Mouse (Mus musculus) forebrain, embryonic 11.5 days (tissue): Measurements from ENCODE around the gene Cav2. TPM values are rescaled to one million over a fixed set of nuclear protein-coding genes. Genes with fewer than 3 reads are reported as not detected.

Experiments used
- ATAC-seq: fragments of 200-750 bp; cut with Nextera tagmentation; replicated peaks from 2 replicates; pipeline ENCODE4 v1.8.0; 2017; ENCODE audit warnings: moderate TSS enrichment; ENCODE audit not compliant: low FRiP score
- DNase-seq: peaks from one replicate; pipeline ENCODE4 v3.0.0-alpha.2; 2017; ENCODE audit warnings: low spot score
- H3K27ac ChIP-seq: fragments of 300-500 bp; sonication (generic); 2 replicates; pipeline ENCODE4 v1.5.1; 2014; ENCODE audit warnings: low read depth, low read length
- H3K27me3 ChIP-seq: fragments of 300-500 bp; sonication (generic); 2 replicates; pipeline ENCODE4 v1.6.1; 2014; ENCODE audit warnings: mild to moderate bottlenecking, low read length, mixed read lengths; ENCODE audit not compliant: control insufficient read depth, insufficient read depth
- H3K36me3 ChIP-seq: fragments of 300-500 bp; sonication (generic); 2 replicates; pipeline ENCODE4 v1.6.1; 2014; ENCODE audit warnings: mild to moderate bottlenecking, low read length, moderate library complexity, mixed read lengths; ENCODE audit not compliant: control insufficient read depth, insufficient read depth
- H3K4me1 ChIP-seq: fragments of 300-500 bp; sonication (generic); replicated peaks from 2 replicates; pipeline ENCODE4 v1.6.1; 2014; ENCODE audit warnings: low read length, mixed read lengths; ENCODE audit not compliant: control insufficient read depth, insufficient read depth
- H3K4me2 ChIP-seq: fragments of 300-500 bp; sonication (generic); 2 replicates; pipeline ENCODE4 v1.6.1; 2014; ENCODE audit warnings: low read depth, mild to moderate bottlenecking, low read length, moderate library complexity, mixed read lengths; ENCODE audit not compliant: severe bottlenecking
- H3K4me3 ChIP-seq: fragments of 300-500 bp; sonication (generic); 2 replicates; pipeline ENCODE4 v1.5.1; 2014; ENCODE audit warnings: low read depth, low read length
- H3K9ac ChIP-seq: fragments of 300-500 bp; sonication (generic); 2 replicates; pipeline ENCODE4 v1.6.1; 2014; ENCODE audit warnings: low read length
- H3K9me3 ChIP-seq: fragments of 300-500 bp; sonication (generic); 2 replicates; pipeline ENCODE4 v1.6.1; 2016; ENCODE audit warnings: low read length, mixed read lengths; ENCODE audit not compliant: control insufficient read depth
- WGBS: fragments of 180-500 bp; shearing (Covaris S2); extraction: QIAGEN DNeasy Blood & Tissue Kit; methylation state at CpG from one replicate; pipeline ENCODE4 v1.1.7; 2014; 5-methylcytosine and 5-hydroxymethylcytosine counted together
- polyA plus RNA-seq: library from polyadenylated mRNA; unstranded; fragments of >200 nt; fragmentation: Nextera tagmentation; extraction: Ambion mirVana; gene quantifications from 2 replicates; pipeline ENCODE4 v1.2.1, GENCODE M21; 2014

Gene Cav2
- polyA plus RNA-seq, 1 experiment from 2014 or later = 7.3 TPM

- H3K4me3 ChIP-seq = peak within 1 kb of the TSS; percentile 28
- under 1% methylated on average over 26 of the region's 26 CpGs for WGBS
These were observed 25.1 kb downstream of the Cav2 start, which contains the start of gene Cav1 for GRCm38 (mm10) chr6:17305954-17306601. Gene Cav1, plus strand, starts transcription at chr6:17306335.

GRCm38 (mm10) chr6:17306602-17307325 lies 25.8 kb downstream of the Cav2 start:
- Histone ChIP-seq H3K27me3 (peaks cover 13% of the 10 kb centered on the region), H3K4me2 (peak overlapping the region; percentile 62), H3K36me3 (no peaks in the 10 kb centered on the region), H3K4me1 (peaks cover 8% of the 10 kb centered on the region; the same call in 1 of the 2 replicates), H3K9ac (peak overlapping the region; percentile 43), H3K9me3 (no peaks in the 10 kb centered on the region), H3K27ac (no peak overlapping the region), H3K4me3 (peak overlapping the region; percentile 28)
- ATAC-seq (peak; percentile 49), DNase-seq (peak; percentile 61)
- under 1% methylated on average over 14 of the region's 19 CpGs for WGBS

More at GRCm38 (mm10) chr6:17305954-17306601, 25.1 kb downstream of the Cav2 start, which contains the start of gene Cav1:
- Histone ChIP-seq H3K36me3 (no peaks in the 10 kb centered on the region), H3K27me3 (peaks cover 13% of the 10 kb centered on the region), H3K9ac (peak within 1 kb of the TSS; percentile 43), H3K4me1 (peaks cover 8% of the 10 kb centered on the region; the same call in 1 of the 2 replicates), H3K9me3 (no peaks in the 10 kb centered on the region), H3K27ac (no peak within 1 kb of the TSS), H3K4me2 (peak within 1 kb of the TSS; percentile 62)
- peak; percentile 78 for ATAC-seq
- DNase-seq = peak; percentile 84

GRCm38 (mm10) chr6:17307461-17308115 lies 26.6 kb downstream of the Cav2 start:
- H3K4me3 ChIP-seq = peak overlapping the region; percentile 28
- 2% methylated on average over 31 of the region's 31 CpGs for WGBS
- H3K4me2 ChIP-seq = peak overlapping the region; percentile 62
- no peak overlapping the region for H3K27ac ChIP-seq
- no peaks in the 10 kb centered on the region for H3K36me3 ChIP-seq
- DNase-seq (peak; percentile 81), ATAC-seq (peak; percentile 81)
- no peaks in the 10 kb centered on the region for H3K9me3 ChIP-seq
- H3K4me1 ChIP-seq = peaks cover 8% of the 10 kb centered on the region; the same call in 1 of the 2 replicates
- H3K9ac ChIP-seq = peak overlapping the region; percentile 20; the same call in 1 of the 2 replicates
- H3K27me3 ChIP-seq = peaks cover 13% of the 10 kb centered on the region

DNA sequence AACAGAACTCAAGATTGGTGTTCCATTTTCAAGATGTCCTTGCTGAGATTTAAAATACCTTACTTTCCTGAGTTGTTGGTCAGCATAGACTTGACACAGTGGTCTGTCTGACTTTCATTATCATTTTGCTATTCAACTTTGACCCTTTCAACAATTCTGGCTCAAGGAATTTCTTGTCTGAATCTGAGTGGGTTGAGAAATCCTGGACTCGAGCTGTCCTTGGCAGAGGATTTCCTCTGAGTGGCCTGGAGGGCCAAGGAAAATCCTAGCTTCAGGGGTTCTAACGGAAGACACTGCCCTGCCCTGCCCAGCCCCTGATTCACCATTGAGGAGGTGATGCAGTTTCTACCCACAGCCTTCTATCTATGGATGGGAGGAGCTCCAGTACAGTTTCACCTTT lies 27.7 kb downstream of the Cav2 start:
- Histone ChIP-seq H3K27ac (no peak overlapping the region), H3K4me1 (peaks cover 8% of the 10 kb centered on the region; the same call in 1 of the 2 replicates), H3K9ac (no peak overlapping the region), H3K27me3 (peaks cover 13% of the 10 kb centered on the region), H3K36me3 (no peaks in the 10 kb centered on the region), H3K9me3 (no peaks in the 10 kb centered on the region), H3K4me3 (no peak overlapping the region), H3K4me2 (no peak overlapping the region)
- 57% methylated on average over 2 of the region's 2 CpGs for WGBS
- ATAC-seq (no peak), DNase-seq (no peak)

DNA sequence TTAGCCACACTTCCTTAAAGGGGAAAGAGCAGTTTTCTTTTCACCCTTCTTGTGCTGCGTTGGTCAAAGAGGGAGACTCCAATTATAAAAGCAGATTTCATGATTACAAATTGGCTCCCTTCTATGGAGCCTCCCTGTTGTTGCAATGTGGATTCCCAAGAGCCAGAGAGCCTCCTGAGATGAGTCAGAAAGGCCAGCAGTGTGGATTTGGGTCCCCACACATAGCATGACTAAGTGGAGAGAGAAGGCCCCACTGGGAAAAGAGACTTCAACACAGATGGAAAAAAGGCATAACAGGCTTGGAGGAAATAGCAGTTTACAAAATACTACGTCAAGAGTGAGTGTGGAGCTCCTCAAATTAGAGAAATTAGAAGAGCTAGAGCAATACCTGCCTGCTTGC lies 28.3 kb downstream of the Cav2 start:
- no peak for DNase-seq
- no peak overlapping the region for H3K9ac ChIP-seq
- no peak overlapping the region for H3K4me3 ChIP-seq
- no peaks in the 10 kb centered on the region for H3K36me3 ChIP-seq
- ATAC-seq = no peak
- H3K4me2 ChIP-seq = no peak overlapping the region
- H3K9me3 ChIP-seq = no peaks in the 10 kb centered on the region
- no peak overlapping the region for H3K27ac ChIP-seq
- peaks cover 13% of the 10 kb centered on the region for H3K27me3 ChIP-seq
- 84% methylated on average over 2 of the region's 2 CpGs for WGBS
- peaks cover 8% of the 10 kb centered on the region; the same call in 1 of the 2 replicates for H3K4me1 ChIP-seq

DNA sequence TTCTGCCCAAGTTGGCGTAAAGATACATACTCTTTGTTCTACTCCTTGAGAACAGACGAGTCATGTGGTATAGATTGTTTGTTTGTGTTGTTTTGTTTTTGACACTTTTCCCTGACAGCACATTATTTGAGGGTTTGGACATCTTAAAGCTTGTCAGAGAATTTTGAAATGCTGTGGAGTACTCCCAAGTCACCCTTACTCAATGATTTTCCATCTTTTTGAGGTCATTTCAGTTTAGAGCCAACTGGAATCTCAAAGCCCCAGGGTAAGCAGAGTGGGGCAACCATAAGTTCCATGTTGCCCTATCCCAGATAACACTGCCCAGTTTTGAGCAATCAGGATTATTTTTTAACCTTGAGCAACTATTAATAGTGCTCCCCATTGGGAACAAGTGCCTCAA lies 33.3 kb downstream of the Cav2 start:
- no peaks in the 10 kb centered on the region for H3K27me3 ChIP-seq
- no peaks in the 10 kb centered on the region for H3K9me3 ChIP-seq
- no peak overlapping the region for H3K4me2 ChIP-seq
- H3K36me3 ChIP-seq = no peaks in the 10 kb centered on the region
- H3K9ac ChIP-seq = no peak overlapping the region
- no peak for ATAC-seq
- no peak for DNase-seq
- H3K4me1 ChIP-seq = no peaks in the 10 kb centered on the region
- no peak overlapping the region for H3K27ac ChIP-seq
- WGBS = 91% methylated on average over 2 of the region's 2 CpGs
- no peak overlapping the region for H3K4me3 ChIP-seq

DNA sequence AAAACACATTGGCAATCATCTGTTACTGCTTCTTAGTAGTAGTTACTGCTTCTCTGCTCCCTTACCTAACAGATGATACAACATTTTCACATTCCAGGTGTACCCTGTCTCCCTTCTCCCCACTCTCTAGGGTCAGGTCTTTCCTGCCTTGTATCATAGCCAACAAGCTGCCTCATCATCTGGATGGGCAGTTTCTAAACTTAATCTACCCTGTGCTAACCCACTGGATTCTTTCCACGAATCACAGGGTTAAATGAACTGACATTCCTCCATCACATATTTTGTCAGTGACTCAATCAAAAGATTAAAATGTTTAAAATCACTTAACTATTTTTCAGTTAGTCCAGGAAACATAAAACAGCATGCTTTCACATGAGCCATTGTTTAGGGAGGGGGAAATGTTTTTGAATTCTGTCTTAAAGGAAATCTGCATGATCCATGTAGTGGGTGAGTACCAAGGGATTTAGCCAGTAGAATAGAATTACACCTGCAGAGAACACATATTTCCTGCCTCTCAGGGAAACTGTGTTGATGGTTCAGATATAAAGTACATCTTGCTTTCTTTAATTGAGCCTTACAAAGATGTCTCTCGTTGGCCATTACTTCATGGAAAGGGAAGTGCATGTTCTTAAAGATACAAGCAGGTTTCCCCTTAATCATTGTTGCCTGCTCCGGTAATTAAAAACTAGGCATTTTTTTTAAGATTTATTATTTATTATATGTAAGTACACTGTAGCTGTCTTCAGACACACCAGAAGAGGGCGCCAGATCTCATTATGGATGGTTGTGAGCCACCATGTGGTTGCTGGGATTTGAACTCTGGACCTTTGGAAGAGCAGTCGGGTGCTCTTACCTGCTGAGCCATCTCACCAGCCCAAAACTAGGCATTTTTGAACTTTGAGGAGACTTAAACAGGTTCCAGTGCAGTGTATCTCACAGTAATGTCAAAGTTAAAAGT lies 34.0 kb downstream of the Cav2 start:
- WGBS = 84% methylated on average over 5 of the region's 5 CpGs
- no peak overlapping the region for H3K27ac ChIP-seq
- no peaks in the 10 kb centered on the region for H3K36me3 ChIP-seq
- H3K9me3 ChIP-seq = no peaks in the 10 kb centered on the region
- no peak overlapping the region for H3K9ac ChIP-seq
- no peaks in the 10 kb centered on the region for H3K27me3 ChIP-seq
- H3K4me3 ChIP-seq = no peak overlapping the region
- ATAC-seq (no peak), DNase-seq (no peak)
- no peaks in the 10 kb centered on the region for H3K4me1 ChIP-seq
- no peak overlapping the region for H3K4me2 ChIP-seq
